Mouse (Mus musculus): ENCODE results near the gene Gm44965. TPM values are rescaled to one million over a fixed set of nuclear protein-coding genes. Genes with fewer than 3 reads are reported as not detected.
A peak's percentile ranks its signal among the peaks of the same experiment; 100 is the strongest.

The Gm44965 gene
- 1.2 TPM in 1 of 2 replicates, not detected in the other for polyA plus RNA-seq (2016; fragmentation: Nextera tagmentation; extraction: Ambion mirVana)

- peaks cover 34% of the 10 kb centered on the region for H3K36me3 ChIP-seq
- peak; percentile 94 for DNase-seq (ENCODE audit: low spot score)
- H3K9me3 ChIP-seq, result peaks cover 25% of the 10 kb centered on the region
- H3K27me3 ChIP-seq (ENCODE audit: insufficient read depth, poor library complexity, severe bottlenecking), result no peaks in the 10 kb centered on the region
- 5% methylated on average over 45 of the region's 45 CpGs for WGBS
- H3K27ac ChIP-seq, result peak within 1 kb of the TSS; percentile 98
- H3K4me1 ChIP-seq (replicated peaks), result peaks cover 33% of the 10 kb centered on the region
- H3K4me3 ChIP-seq, result peak within 1 kb of the TSS; percentile 92
Measured at GRCm38 (mm10) chr6:48593158-48594042, at the start of gene Gm44965, which contains the start of gene Repin1. Gene Gm44965, plus strand, starts transcription at chr6:48593941. Gene Repin1, plus strand, starts transcription at chr6:48593883.

GRCm38 (mm10) chr6:48545251-48545650, 48.5 kb upstream of the Gm44965 start:
- no peak overlapping the region for H3K27ac ChIP-seq
- WGBS, result 84% methylated on average over 5 of the region's 5 CpGs
- DNase-seq (ENCODE audit: low spot score), result no peak
- no peaks in the 10 kb centered on the region for H3K9me3 ChIP-seq
- H3K36me3 ChIP-seq, result peaks cover 19% of the 10 kb centered on the region
- H3K4me3 ChIP-seq, result no peak overlapping the region
- peaks cover 17% of the 10 kb centered on the region for H3K4me1 ChIP-seq (replicated peaks)
- H3K27me3 ChIP-seq (ENCODE audit: insufficient read depth, poor library complexity, severe bottlenecking), result no peaks in the 10 kb centered on the region

GRCm38 (mm10) chr6:48546271-48546670, 47.5 kb upstream of the Gm44965 start:
- WGBS, result 64% methylated on average over 1 of the region's 1 CpGs
- Histone ChIP-seq H3K36me3 (peaks cover 9% of the 10 kb centered on the region), H3K4me1 (replicated peaks) (peaks cover 11% of the 10 kb centered on the region), H3K4me3 (no peak overlapping the region), H3K27me3 (ENCODE audit: insufficient read depth, poor library complexity, severe bottlenecking) (no peaks in the 10 kb centered on the region), H3K9me3 (no peaks in the 10 kb centered on the region), H3K27ac (no peak overlapping the region)
- peak; percentile 54 for DNase-seq (ENCODE audit: low spot score)

DNA sequence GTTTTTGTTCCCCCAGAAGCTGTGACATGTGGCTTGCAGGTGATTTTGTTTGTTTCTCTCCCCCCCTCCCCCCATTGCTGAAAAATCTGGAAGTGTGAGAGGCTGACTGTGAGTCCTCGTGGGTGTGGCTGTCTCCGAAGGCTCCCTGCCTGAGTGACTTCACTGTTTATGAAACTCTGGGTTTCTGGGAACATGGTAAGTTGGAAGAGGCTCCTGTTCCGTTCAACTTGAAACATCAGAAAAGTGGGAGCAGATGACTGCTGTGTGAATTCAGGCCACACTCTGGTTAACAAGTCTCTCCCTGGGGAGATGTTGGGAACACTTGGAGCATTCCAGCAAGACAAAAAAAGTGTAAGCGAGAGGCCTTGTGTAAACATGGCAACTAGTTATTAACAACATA, 46.9 kb upstream of the Gm44965 start:
- Histone ChIP-seq H3K36me3 (peaks cover 3% of the 10 kb centered on the region; the same call in 1 of the 2 replicates), H3K27ac (no peak overlapping the region), H3K4me3 (no peak overlapping the region), H3K27me3 (ENCODE audit: insufficient read depth, poor library complexity, severe bottlenecking) (no peaks in the 10 kb centered on the region), H3K9me3 (no peaks in the 10 kb centered on the region), H3K4me1 (replicated peaks) (peaks cover 5% of the 10 kb centered on the region)
- no peak for DNase-seq (ENCODE audit: low spot score)
- WGBS, result 60% methylated on average over 4 of the region's 4 CpGs

GRCm38 (mm10) chr6:48548314-48548713, 45.4 kb upstream of the Gm44965 start:
- no peak for DNase-seq (ENCODE audit: low spot score)
- H3K27me3 ChIP-seq (ENCODE audit: insufficient read depth, poor library complexity, severe bottlenecking), result no peaks in the 10 kb centered on the region
- H3K4me3 ChIP-seq, result no peak overlapping the region
- H3K4me1 ChIP-seq (replicated peaks), result no peaks in the 10 kb centered on the region
- H3K9me3 ChIP-seq, result no peaks in the 10 kb centered on the region
- no peaks in the 10 kb centered on the region for H3K36me3 ChIP-seq
- WGBS, result 85% methylated on average over 6 of the region's 6 CpGs
- H3K27ac ChIP-seq, result no peak overlapping the region

DNA sequence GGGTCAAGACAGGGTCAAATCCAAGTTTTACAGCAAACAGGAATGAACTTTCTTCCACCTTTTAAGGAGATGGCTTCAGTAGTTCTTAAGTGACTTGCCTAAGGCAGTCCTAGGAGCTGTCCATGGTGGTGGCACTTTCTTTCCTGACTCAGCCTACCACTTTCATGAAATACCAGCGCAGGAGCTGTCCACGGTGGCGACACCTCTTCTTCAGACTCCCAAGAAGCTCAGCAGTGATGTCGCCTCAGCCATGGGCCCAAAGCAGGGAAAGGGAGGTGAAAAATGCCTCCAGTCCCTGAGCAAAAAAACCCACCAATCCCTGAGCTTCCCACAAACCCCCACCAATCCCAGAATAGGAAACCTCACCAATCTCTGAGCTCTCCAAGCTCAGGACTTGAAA, 40.8 kb upstream of the Gm44965 start:
- 61% methylated on average over 4 of the region's 4 CpGs for WGBS
- Histone ChIP-seq H3K27me3 (ENCODE audit: insufficient read depth, poor library complexity, severe bottlenecking) (no peaks in the 10 kb centered on the region), H3K27ac (no peak overlapping the region), H3K36me3 (peaks cover 14% of the 10 kb centered on the region), H3K4me1 (replicated peaks) (peaks cover 18% of the 10 kb centered on the region), H3K9me3 (no peaks in the 10 kb centered on the region), H3K4me3 (no peak overlapping the region)
- peak; percentile 12 for DNase-seq (ENCODE audit: low spot score)

- H3K4me1 ChIP-seq (replicated peaks), result peaks cover 18% of the 10 kb centered on the region
- 80% methylated on average over 4 of the region's 4 CpGs for WGBS
- peak; percentile 16 for DNase-seq (ENCODE audit: low spot score)
- H3K36me3 ChIP-seq, result peaks cover 23% of the 10 kb centered on the region
- peak overlapping the region; percentile 96 for H3K27ac ChIP-seq
- H3K27me3 ChIP-seq (ENCODE audit: insufficient read depth, poor library complexity, severe bottlenecking), result no peaks in the 10 kb centered on the region
- H3K4me3 ChIP-seq, result peak overlapping the region; percentile 61
- no peaks in the 10 kb centered on the region for H3K9me3 ChIP-seq
Measured at GRCm38 (mm10) chr6:48553819-48554218, 39.9 kb upstream of the Gm44965 start.

DNA sequence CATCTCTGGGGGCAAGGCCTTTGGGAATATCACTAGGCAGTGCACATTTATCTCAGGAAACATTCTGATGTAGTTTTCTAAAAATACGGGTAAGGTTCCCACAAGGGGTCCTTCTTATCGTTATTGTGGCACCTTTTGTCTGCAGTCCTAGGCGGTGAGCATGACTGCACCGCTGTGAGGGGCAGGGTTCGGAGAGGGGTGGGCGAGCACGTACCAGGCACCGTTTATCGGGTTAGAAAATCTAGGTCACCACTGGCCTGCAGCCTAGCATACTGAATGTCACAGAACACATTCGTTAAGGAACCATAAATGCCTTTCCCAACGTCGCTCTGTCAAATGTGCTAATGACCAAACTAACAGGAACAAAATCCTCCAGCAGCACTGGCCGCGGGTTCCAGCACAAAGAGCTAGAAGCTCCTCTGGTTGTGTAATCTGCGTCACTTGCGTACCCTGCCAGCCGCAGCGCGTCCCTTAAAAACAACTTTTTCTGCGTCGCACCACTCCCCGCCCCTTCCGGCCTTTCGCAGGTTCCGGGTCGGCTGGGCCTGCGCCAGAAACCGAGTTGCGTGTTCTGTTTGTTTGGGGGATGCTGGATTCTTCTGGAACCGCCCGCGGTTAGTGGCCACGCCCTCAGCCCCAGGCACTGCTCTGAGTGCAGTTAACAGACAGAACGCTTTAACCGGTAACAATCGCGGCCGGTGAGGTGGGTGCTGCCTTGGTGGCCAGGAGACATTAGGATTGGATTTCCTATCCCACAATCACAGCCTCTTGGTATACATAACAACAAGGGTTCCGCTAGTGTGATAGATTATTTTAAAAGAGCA, 39.2 kb upstream of the Gm44965 start, which contains the start of gene Lrrc61:
Gene Lrrc61, plus strand, starts transcription at position 517 of the 824 bp plus-strand sequence.
- H3K27me3 ChIP-seq (ENCODE audit: insufficient read depth, poor library complexity, severe bottlenecking), result no peaks in the 10 kb centered on the region
- WGBS, result under 1% methylated on average over 39 of the region's 39 CpGs
- H3K4me1 ChIP-seq (replicated peaks), result peaks cover 18% of the 10 kb centered on the region
- peak; percentile 92 for DNase-seq (ENCODE audit: low spot score)
- H3K4me3 ChIP-seq, result peak within 1 kb of the TSS; percentile 61
- H3K27ac ChIP-seq, result peak within 1 kb of the TSS; percentile 96
- no peaks in the 10 kb centered on the region for H3K9me3 ChIP-seq
- H3K36me3 ChIP-seq, result peaks cover 27% of the 10 kb centered on the region

DNA sequence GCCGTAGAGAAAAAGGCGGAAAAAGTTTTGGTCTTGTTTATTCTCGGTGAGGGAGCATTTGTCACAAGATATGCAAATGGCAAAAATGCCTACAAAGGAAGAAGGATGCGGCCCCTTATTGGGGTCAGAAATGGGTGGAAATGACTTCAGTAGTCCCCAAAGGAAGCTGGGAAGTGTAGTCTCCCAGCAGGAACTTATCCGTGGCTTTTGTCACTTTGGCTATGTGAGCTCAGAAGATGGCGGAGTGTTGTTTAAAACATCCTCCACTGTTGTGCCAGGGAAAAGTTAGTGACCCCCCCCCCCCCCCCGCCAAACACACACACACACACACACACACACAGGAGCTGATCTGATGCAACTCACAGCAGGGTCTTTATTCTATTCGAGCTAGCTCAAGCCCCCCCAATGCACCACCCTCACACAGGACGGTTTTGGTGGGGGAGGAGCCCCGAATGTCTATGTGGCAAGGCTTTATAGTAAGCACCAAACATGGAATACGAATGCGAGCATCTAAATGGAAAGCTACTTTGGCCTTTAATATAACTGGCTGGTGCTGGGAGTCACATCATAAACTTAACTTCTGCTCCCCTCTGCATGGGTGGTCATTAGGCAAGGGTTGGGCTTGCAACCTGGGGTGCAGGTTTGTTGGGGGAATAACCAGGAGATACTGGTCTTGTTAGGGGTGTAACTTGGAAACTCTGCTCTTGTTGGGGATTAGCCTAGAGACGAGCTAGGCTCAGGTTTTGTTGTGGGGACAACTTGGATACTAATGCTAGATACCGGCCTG, 38.4 kb upstream of the Gm44965 start:
- WGBS, result 36% methylated on average over 14 of the region's 14 CpGs
- Histone ChIP-seq H3K27ac (peak overlapping the region; percentile 96), H3K36me3 (peaks cover 35% of the 10 kb centered on the region), H3K4me1 (replicated peaks) (peaks cover 18% of the 10 kb centered on the region), H3K4me3 (peak overlapping the region; percentile 61), H3K27me3 (ENCODE audit: insufficient read depth, poor library complexity, severe bottlenecking) (no peaks in the 10 kb centered on the region), H3K9me3 (no peaks in the 10 kb centered on the region)
- DNase-seq (ENCODE audit: low spot score), result peak; percentile 64

- Histone ChIP-seq H3K4me1 (replicated peaks) (peaks cover 18% of the 10 kb centered on the region), H3K27ac (peak overlapping the region; percentile 96; the same call in 1 of the 2 replicates), H3K36me3 (peaks cover 39% of the 10 kb centered on the region), H3K4me3 (peak overlapping the region; percentile 61; the same call in 1 of the 2 replicates), H3K9me3 (no peaks in the 10 kb centered on the region), H3K27me3 (ENCODE audit: insufficient read depth, poor library complexity, severe bottlenecking) (no peaks in the 10 kb centered on the region)
- no peak for DNase-seq (ENCODE audit: low spot score)
- WGBS, result 91% methylated on average over 3 of the region's 3 CpGs
Measured at GRCm38 (mm10) chr6:48555956-48556355, 37.8 kb upstream of the Gm44965 start.

DNA sequence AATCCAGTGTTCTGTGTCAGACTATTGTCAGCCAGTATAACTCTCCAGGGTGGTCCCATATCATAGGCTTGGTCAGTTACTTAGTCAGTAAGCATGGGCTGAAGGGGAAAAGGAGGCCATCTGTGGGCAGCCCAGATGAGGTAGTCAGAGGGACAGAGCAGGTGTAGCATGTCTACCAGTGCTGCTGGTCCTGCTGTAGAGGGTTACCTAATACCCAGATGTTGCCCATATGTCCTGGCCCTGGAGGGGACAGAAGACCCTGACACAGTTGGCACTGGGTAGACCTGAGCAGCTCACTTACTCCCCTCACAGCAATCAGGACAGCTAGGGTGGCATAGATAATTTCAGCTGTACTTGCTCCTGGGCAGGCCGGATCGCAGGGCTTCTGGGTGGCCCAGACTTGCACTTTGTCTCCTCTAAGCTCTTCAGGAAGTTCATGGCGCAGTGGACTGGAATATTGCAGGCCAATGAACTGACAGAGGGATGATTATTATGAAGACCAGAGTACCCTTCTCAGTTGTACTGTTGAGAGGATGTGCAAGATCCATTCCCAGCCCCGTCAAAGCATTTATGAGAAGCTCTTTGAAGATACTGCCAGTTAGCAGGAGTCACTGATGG, 27.9 kb upstream of the Gm44965 start:
- peaks cover 61% of the 10 kb centered on the region for H3K36me3 ChIP-seq
- no peaks in the 10 kb centered on the region for H3K27me3 ChIP-seq (ENCODE audit: insufficient read depth, poor library complexity, severe bottlenecking)
- no peaks in the 10 kb centered on the region for H3K4me1 ChIP-seq (replicated peaks)
- H3K4me3 ChIP-seq, result no peak overlapping the region
- no peak for DNase-seq (ENCODE audit: low spot score)
- 95% methylated on average over 4 of the region's 4 CpGs for WGBS
- H3K9me3 ChIP-seq, result no peaks in the 10 kb centered on the region
- no peak overlapping the region for H3K27ac ChIP-seq

GRCm38 (mm10) chr6:48566312-48566711, 27.4 kb upstream of the Gm44965 start:
- WGBS, result 83% methylated on average over 5 of the region's 5 CpGs
- no peak for DNase-seq (ENCODE audit: low spot score)
- peaks cover 61% of the 10 kb centered on the region for H3K36me3 ChIP-seq

More at GRCm38 (mm10) chr6:48566312-48566711, 27.4 kb upstream of the Gm44965 start:
- Histone ChIP-seq H3K27me3 (ENCODE audit: insufficient read depth, poor library complexity, severe bottlenecking) (no peaks in the 10 kb centered on the region), H3K27ac (no peak overlapping the region), H3K9me3 (no peaks in the 10 kb centered on the region), H3K4me3 (no peak overlapping the region), H3K4me1 (replicated peaks) (no peaks in the 10 kb centered on the region)
